11 mouse cellular contexts compared by ENCODE assay signal in the genomic region with DNA sequence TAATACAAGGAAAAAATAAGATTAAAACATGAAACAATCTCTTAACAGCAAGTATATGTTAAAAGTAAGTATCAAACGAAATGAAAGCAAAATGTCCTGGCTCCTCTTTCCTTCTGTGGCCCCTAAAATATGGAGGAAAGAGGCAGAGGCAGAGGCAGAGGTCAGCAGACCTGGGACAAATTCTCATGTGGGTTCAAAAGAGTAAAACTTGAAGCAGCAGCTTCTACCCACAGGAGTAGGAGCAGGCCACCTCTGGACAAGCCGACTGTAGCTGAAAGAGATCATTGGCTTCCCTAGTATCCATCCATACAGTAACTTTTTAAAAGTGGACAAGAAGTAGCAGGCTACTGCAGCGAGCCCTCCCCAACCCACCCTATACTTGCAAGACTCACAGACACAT. TPM values are rescaled to one million over a fixed set of nuclear protein-coding genes. Genes with fewer than 3 reads are reported as not detected.
A peak's percentile ranks its signal among the peaks of the same experiment; 100 is the strongest.
DNase-seq lines count a peak whose midpoint lies in the region; ATAC-seq and TF ChIP-seq lines count a peak whose summit lies in the region.
"Had no signal": no experiment of that assay in that cellular context is flagged by ENCODE, and none has a peak within 500 bp of the region (broad histone marks: within the 10 kb centered on the region; RNA-seq: fewer than 3 reads in every experiment).

No protein-coding gene starts in this region.

- H3K9ac ChIP-seq in heart, embryonic 16.5 days (ENCODE audit: low read length): no peak overlapping the region
- no peak overlapping the region for H3K9ac ChIP-seq in heart, adult 2 months (ENCODE audit: low read depth, low read length)
- H3K9ac ChIP-seq in neural tube, embryonic 13.5 days: peak overlapping the region; percentile 76
- H3K9ac ChIP-seq: heart, embryonic 15.5 days had no signal

- no peak for ATAC-seq in heart, embryonic 16.5 days (replicated peaks; ENCODE audit: extremely low read depth, insufficient read depth, low FRiP score)
- ATAC-seq in neural tube, embryonic 13.5 days (ENCODE audit: low read depth): no peak

- H3K27ac ChIP-seq in heart, embryonic 16.5 days (ENCODE audit: low read length): no peak overlapping the region
- H3K27ac ChIP-seq in heart, adult 2 months: no peak overlapping the region; the same call in 1 of the 2 replicates
- H3K27ac ChIP-seq in neural tube, embryonic 13.5 days (replicated peaks): peak overlapping the region; percentile 93
- no peak overlapping the region for H3K27ac ChIP-seq in layer of hippocampus, adult 2 months
- H3K27ac ChIP-seq: heart, embryonic 15.5 days had no signal

- peaks cover 56% of the 10 kb centered on the region for H3K27me3 ChIP-seq in heart, embryonic 16.5 days (ENCODE audit: control insufficient read depth, insufficient read depth, low read length)
- peaks cover 9% of the 10 kb centered on the region for H3K27me3 ChIP-seq in heart, adult 2 months (ENCODE audit: control insufficient read depth, insufficient read depth, low read length)
- H3K27me3 ChIP-seq in neural tube, embryonic 13.5 days: no peaks in the 10 kb centered on the region

- TF ChIP-seq CTCF in heart, adult 2 months (IDR thresholded peaks at IDR 0.05): no peak
- no peak for TF ChIP-seq CTCF in lung, adult 2 months (IDR thresholded peaks at IDR 0.05; ENCODE audit: insufficient read depth, low read length)
- TF ChIP-seq CTCF in layer of hippocampus, adult 2 months (conservative IDR thresholded peaks at IDR 0.05): no peak

- intact Hi-C loops in heart, adult 2 months (cut with DNase I): loop anchor here (10.0 kb wide), 1 partner anchor 540 kb away; a partner anchor contains a TSS

- peak overlapping the region; percentile 49; the same call in 1 of the 2 replicates for H3K4me2 ChIP-seq in heart, embryonic 16.5 days (ENCODE audit: low read depth, low read length)
- peak overlapping the region; percentile 63 for H3K4me2 ChIP-seq in neural tube, embryonic 13.5 days

- 35% methylated on average over 3 of the region's 3 CpGs for WGBS in heart, embryonic 16.5 days
- 56% methylated on average over 3 of the region's 3 CpGs for WGBS in heart, adult 2 months
- WGBS in lung, adult 2 months: 25% methylated on average over 3 of the region's 3 CpGs
- WGBS in neural tube, embryonic 13.5 days: 19% methylated on average over 3 of the region's 3 CpGs

- no peak for TF ChIP-seq EP300 in heart, adult 2 months (IDR thresholded peaks at IDR 0.05; ENCODE audit: insufficient read depth, low read depth, low read length)

- no peaks in the 10 kb centered on the region for H3K4me1 ChIP-seq in heart, embryonic 16.5 days (ENCODE audit: control insufficient read depth, insufficient read depth, low read length)
- H3K4me1 ChIP-seq in heart, adult 2 months (ENCODE audit: control insufficient read depth, insufficient read depth, low read length): peaks cover 4% of the 10 kb centered on the region
- H3K4me1 ChIP-seq in lung, adult 2 months (ENCODE audit: control insufficient read depth, insufficient read depth, low read length): peaks cover 5% of the 10 kb centered on the region; the same call in 1 of the 2 replicates
- H3K4me1 ChIP-seq in neural tube, embryonic 13.5 days (replicated peaks): peaks cover 62% of the 10 kb centered on the region

- DNase-seq in heart, adult 2 months: no peak
- DNase-seq in lung, adult 2 months: no peak
- no peak for DNase-seq in lung, postnatal 25 days (ENCODE audit: low spot score)
- peak; percentile 51 for DNase-seq in embryo, embryonic 10.5 days (ENCODE audit: low spot score)
- DNase-seq in right cerebral cortex, postnatal 25 days: no peak
- no peak for DNase-seq in layer of hippocampus, adult 2 months (ENCODE audit: low spot score in 2 of 2)
- DNase-seq: gastrocnemius, postnatal 10 days; spleen, adult 18-20 months had no signal

- TF ChIP-seq POLR2A in heart, adult 2 months (IDR thresholded peaks at IDR 0.05; ENCODE audit: insufficient read depth, low read depth, low read length): no peak
- no peak for TF ChIP-seq POLR2A in lung, adult 2 months (IDR thresholded peaks at IDR 0.05; ENCODE audit: borderline replicate concordance, extremely low read depth, low read depth, low read length)

- H3K9me3 ChIP-seq in heart, embryonic 16.5 days (replicated peaks; ENCODE audit: control insufficient read depth, low read length): no peaks in the 10 kb centered on the region
- no peaks in the 10 kb centered on the region for H3K9me3 ChIP-seq in neural tube, embryonic 13.5 days
- H3K9me3 ChIP-seq: heart, embryonic 15.5 days had no signal

- H3K4me3 ChIP-seq in heart, embryonic 16.5 days (ENCODE audit: low read length): no peak overlapping the region
- H3K4me3 ChIP-seq in heart, adult 2 months: no peak overlapping the region
- peak overlapping the region; percentile 15 for H3K4me3 ChIP-seq in lung, adult 2 months (replicated peaks; ENCODE audit: extremely low read depth, low read depth, low read length)
- H3K4me3 ChIP-seq in neural tube, embryonic 13.5 days: no peak overlapping the region
- H3K4me3 ChIP-seq in layer of hippocampus, adult 2 months: no peak overlapping the region
- H3K4me3 ChIP-seq: heart, embryonic 15.5 days had no signal

- H3K79me2 ChIP-seq in heart, adult 2 months (replicated peaks; ENCODE audit: control insufficient read depth, insufficient read depth, low read length): peaks cover 2% of the 10 kb centered on the region; the same call in 1 of the 2 replicates

- H3K36me3 ChIP-seq in heart, embryonic 16.5 days (ENCODE audit: control insufficient read depth, insufficient read depth): no peaks in the 10 kb centered on the region
- H3K36me3 ChIP-seq in heart, adult 2 months (ENCODE audit: control insufficient read depth, insufficient read depth, low read length): no peaks in the 10 kb centered on the region
- no peaks in the 10 kb centered on the region for H3K36me3 ChIP-seq in neural tube, embryonic 13.5 days
- H3K36me3 ChIP-seq: heart, embryonic 15.5 days had no signal

RNA-seq across cellular contexts. Expression of a gene that starts 7.4 kb away (rescaled TPM):
- 15.9 and 17.0 TPM in 2 replicates for polyA plus RNA-seq in heart, embryonic 16.5 days (2015; fragmentation: Nextera tagmentation; extraction: Ambion mirVana)
- 1 to 10 TPM; 8.6 to 8.9 TPM for total RNA-seq in heart, adult 2 months (2021)
- polyA plus RNA-seq in heart, adult 2 months (2012; rRNA removed): 5.0 and 6.7 TPM in 2 replicates
- polyA plus RNA-seq in lung, adult 2 months (2012; rRNA removed): 13.7 and 25.4 TPM in 2 replicates
- polyA plus RNA-seq in neural tube, embryonic 13.5 days (2015; fragmentation: Nextera tagmentation; extraction: Ambion mirVana): 37.0 and 44.6 TPM in 2 replicates
- 10 to 100 TPM; 14.1 to 15.7 TPM for total RNA-seq in layer of hippocampus, adult 2 months (2021)
